Mouse (Mus musculus) testis, postnatal 10 days (tissue): ENCODE measurements around the gene Mllt3.

Experiments used
- DNase-seq: peaks from one replicate; pipeline ENCODE4 v3.0.0; 2021; ENCODE audit warnings: low spot score

The Mllt3 gene

GRCm38 (mm10) chr4:87953268-87953667 lies 79.9 kb downstream of the Mllt3 start:
- no peak for DNase-seq

GRCm38 (mm10) chr4:87949451-87949850 lies 83.7 kb downstream of the Mllt3 start:
- no peak for DNase-seq

- DNase-seq = no peak
Measured at GRCm38 (mm10) chr4:87944320-87944719, 88.8 kb downstream of the Mllt3 start.

- no peak for DNase-seq
Measured at GRCm38 (mm10) chr4:87942921-87943403, 90.2 kb downstream of the Mllt3 start.

GRCm38 (mm10) chr4:87939474-87940154 lies 93.5 kb downstream of the Mllt3 start:
- no peak for DNase-seq

GRCm38 (mm10) chr4:87936326-87936725 lies 96.8 kb downstream of the Mllt3 start:
- no peak for DNase-seq

- DNase-seq = no peak
Measured at GRCm38 (mm10) chr4:87933701-87934337, 99.3 kb downstream of the Mllt3 start.

- DNase-seq = no peak
Measured at GRCm38 (mm10) chr4:87930356-87931245, 102.6 kb downstream of the Mllt3 start.

- DNase-seq = no peak
Measured at GRCm38 (mm10) chr4:87928603-87929199, 104.5 kb downstream of the Mllt3 start.

- no peak for DNase-seq
Measured at GRCm38 (mm10) chr4:87927354-87927753, 105.8 kb downstream of the Mllt3 start.

- DNase-seq = no peak
Measured at GRCm38 (mm10) chr4:87920664-87921063, 112.5 kb downstream of the Mllt3 start.

- no peak for DNase-seq
Measured at GRCm38 (mm10) chr4:87911172-87911994, 121.8 kb downstream of the Mllt3 start.

GRCm38 (mm10) chr4:87905149-87905771 lies 127.9 kb downstream of the Mllt3 start:
- DNase-seq = no peak

- DNase-seq = no peak
Measured at GRCm38 (mm10) chr4:87904722-87905121, 128.4 kb downstream of the Mllt3 start.

GRCm38 (mm10) chr4:87902584-87902983 lies 130.6 kb downstream of the Mllt3 start:
- DNase-seq = no peak

GRCm38 (mm10) chr4:87901166-87901565 lies 132.0 kb downstream of the Mllt3 start:
- DNase-seq = no peak

- no peak for DNase-seq
Measured at GRCm38 (mm10) chr4:87893498-87893897, 139.7 kb downstream of the Mllt3 start.

- no peak for DNase-seq
Measured at GRCm38 (mm10) chr4:87893012-87893411, 140.2 kb downstream of the Mllt3 start.

GRCm38 (mm10) chr4:87883225-87883875 lies 149.8 kb downstream of the Mllt3 start:
- no peak for DNase-seq

- DNase-seq = no peak
Measured at GRCm38 (mm10) chr4:87881995-87882394, 151.2 kb downstream of the Mllt3 start.
